Mouse (Mus musculus) myocyte (in vitro differentiated cells): ENCODE data around the gene Tnnc2. TPM values are rescaled to one million over a fixed set of nuclear protein-coding genes. Genes with fewer than 3 reads are reported as not detected.

Source experiments
- H3K27me3 ChIP-seq: one replicate; pipeline ENCODE4 v1.6.1; 2011; ENCODE audit not compliant: control insufficient read depth, insufficient read depth, insufficient read length
- H3K36me3 ChIP-seq: one replicate; pipeline ENCODE4 v1.6.1; 2011; ENCODE audit not compliant: control insufficient read depth, insufficient read depth
- H3K4me2 ChIP-seq: one replicate; pipeline ENCODE4 v1.6.1; 2011; ENCODE audit warnings: low read depth, control low read depth
- H3K4me3 ChIP-seq: one replicate; pipeline ENCODE4 v1.5.1; 2011; ENCODE audit warnings: mild to moderate bottlenecking, control low read depth, moderate library complexity
- H3K79me2 ChIP-seq: one replicate; pipeline ENCODE4 v1.6.1; 2011; ENCODE audit not compliant: control insufficient read depth, insufficient read depth
- H3ac ChIP-seq: one replicate; pipeline ENCODE4 v1.6.1; 2011; ENCODE audit not compliant: control insufficient read depth, insufficient read length
- CEBPB ChIP-seq: IDR thresholded peaks from 2 replicates; pipeline ENCODE4 v1.6.1; 2011; ENCODE audit warnings: mild to moderate bottlenecking, moderate library complexity; ENCODE audit not compliant: poor library complexity, insufficient read depth, severe bottlenecking
- E2F4 ChIP-seq: IDR thresholded peaks from one replicate; pipeline ENCODE4 v1.6.1; 2011; ENCODE audit warnings: mild to moderate bottlenecking, control low read depth, moderate library complexity; ENCODE audit not compliant: insufficient read depth
- MAX ChIP-seq: IDR thresholded peaks from one replicate; pipeline ENCODE4 v1.6.1; 2011; ENCODE audit warnings: low read depth, mild to moderate bottlenecking, control low read depth
- MYOD1 ChIP-seq, 3 experiments: IDR thresholded peaks; one replicate each; pipeline ENCODE4 v1.6.1; 2011; ENCODE audit warnings: control low read depth in 2 of 3, low read depth in 2 of 3, mild to moderate bottlenecking in 2 of 3, moderate library complexity in 1 of 3; ENCODE audit not compliant: insufficient read length in 2 of 3, control insufficient read depth in 1 of 3
- MYOG ChIP-seq, 3 experiments: IDR thresholded peaks; one replicate each; pipeline ENCODE4 v1.6.1; 2011; ENCODE audit warnings: control low read depth in 2 of 3, low read depth in 2 of 3, mild to moderate bottlenecking in 2 of 3; ENCODE audit not compliant: insufficient read length in 2 of 3, control insufficient read depth in 1 of 3, insufficient read depth in 1 of 3
- POLR2A ChIP-seq: IDR thresholded peaks from one replicate; pipeline ENCODE4 v1.6.1; 2011; ENCODE audit warnings: low read depth, mild to moderate bottlenecking, control low read depth, moderate library complexity; ENCODE audit not compliant: insufficient read length
- POLR2AphosphoS2 ChIP-seq: IDR thresholded peaks from one replicate; pipeline ENCODE4 v1.6.1; 2011; ENCODE audit warnings: low read depth, control low read depth; ENCODE audit not compliant: insufficient read length
- REST ChIP-seq: IDR thresholded peaks from one replicate; pipeline ENCODE4 v1.6.1; 2011; ENCODE audit warnings: mild to moderate bottlenecking, control low read depth, moderate library complexity; ENCODE audit not compliant: insufficient read depth, insufficient read length
- SRF ChIP-seq: IDR thresholded peaks from one replicate; pipeline ENCODE4 v1.6.1; 2011; ENCODE audit warnings: low read depth; ENCODE audit not compliant: control insufficient read depth, insufficient read length
- TCF12 ChIP-seq: IDR thresholded peaks from one replicate; pipeline ENCODE4 v1.6.1; 2011; ENCODE audit warnings: mild to moderate bottlenecking, control low read depth; ENCODE audit not compliant: poor library complexity, insufficient read depth, severe bottlenecking
- TCF3 ChIP-seq: IDR thresholded peaks from one replicate; pipeline ENCODE4 v1.6.1; 2011; ENCODE audit warnings: low read depth, control low read depth; ENCODE audit not compliant: insufficient read length
- USF1 ChIP-seq: IDR thresholded peaks from one replicate; pipeline ENCODE4 v1.6.1; 2011; ENCODE audit warnings: low read depth, mild to moderate bottlenecking, control low read depth, moderate library complexity
- polyA plus RNA-seq: library from polyadenylated mRNA; unstranded; fragments of >200 nt; fragmentation: generic; extraction: Trizol; gene quantifications from one replicate; pipeline ENCODE4 v1.2.1, GENCODE M21; 2012; ENCODE audit warnings: missing spikeins

Gene Tnnc2
- polyA plus RNA-seq, 1 experiment = 3,985 TPM

DNA sequence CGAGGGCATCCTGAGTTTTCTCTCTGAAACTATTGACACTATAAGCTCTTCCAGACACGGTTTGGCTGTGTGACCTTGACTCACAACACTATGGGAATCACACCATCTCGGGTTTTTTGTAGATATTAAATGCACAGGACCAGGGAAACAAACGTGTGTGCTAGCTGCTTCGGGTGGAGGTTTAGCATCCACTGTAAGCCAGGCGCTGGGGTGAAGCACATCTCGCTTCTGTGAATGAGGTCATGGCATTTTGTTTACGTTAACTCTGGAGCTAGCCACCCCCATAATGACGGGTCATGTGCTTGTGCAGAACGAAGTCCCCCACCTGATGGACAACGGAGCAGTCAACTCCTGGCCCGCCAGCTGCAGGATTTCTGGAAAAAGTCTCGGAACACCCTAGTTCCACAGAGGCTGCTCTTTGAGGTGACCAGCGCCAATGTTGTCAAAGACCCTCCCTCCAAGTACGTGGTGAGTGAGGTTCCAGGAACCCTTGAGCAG is 6.7 kb upstream of the Tnnc2 start:
- Histone ChIP-seq H3K4me2 (peak overlapping the region; percentile 98), H3K4me3 (peak overlapping the region; percentile 46), H3K27me3 (no peaks in the 10 kb centered on the region), H3ac (peak overlapping the region; percentile 70), H3K79me2 (no peaks in the 10 kb centered on the region), H3K36me3 (peaks cover 10% of the 10 kb centered on the region)
- TF ChIP-seq POLR2A (no peak), REST (no peak), MAX (no peak), E2F4 (no peak), CEBPB (no peak), MYOD1 (IDR thresholded peaks at IDR 0.05; ENCODE audit: control insufficient read depth in 1 of 3, insufficient read length in 2 of 3, low read depth in 2 of 3) (no peak), SRF (no peak), TCF12 (no peak), TCF3 (no peak), MYOG (IDR thresholded peaks at IDR 0.05; ENCODE audit: control insufficient read depth in 1 of 3, insufficient read depth in 1 of 3, insufficient read length in 2 of 3, low read depth in 2 of 3) (no peak), USF1 (no peak), POLR2AphosphoS2 (no peak)

DNA sequence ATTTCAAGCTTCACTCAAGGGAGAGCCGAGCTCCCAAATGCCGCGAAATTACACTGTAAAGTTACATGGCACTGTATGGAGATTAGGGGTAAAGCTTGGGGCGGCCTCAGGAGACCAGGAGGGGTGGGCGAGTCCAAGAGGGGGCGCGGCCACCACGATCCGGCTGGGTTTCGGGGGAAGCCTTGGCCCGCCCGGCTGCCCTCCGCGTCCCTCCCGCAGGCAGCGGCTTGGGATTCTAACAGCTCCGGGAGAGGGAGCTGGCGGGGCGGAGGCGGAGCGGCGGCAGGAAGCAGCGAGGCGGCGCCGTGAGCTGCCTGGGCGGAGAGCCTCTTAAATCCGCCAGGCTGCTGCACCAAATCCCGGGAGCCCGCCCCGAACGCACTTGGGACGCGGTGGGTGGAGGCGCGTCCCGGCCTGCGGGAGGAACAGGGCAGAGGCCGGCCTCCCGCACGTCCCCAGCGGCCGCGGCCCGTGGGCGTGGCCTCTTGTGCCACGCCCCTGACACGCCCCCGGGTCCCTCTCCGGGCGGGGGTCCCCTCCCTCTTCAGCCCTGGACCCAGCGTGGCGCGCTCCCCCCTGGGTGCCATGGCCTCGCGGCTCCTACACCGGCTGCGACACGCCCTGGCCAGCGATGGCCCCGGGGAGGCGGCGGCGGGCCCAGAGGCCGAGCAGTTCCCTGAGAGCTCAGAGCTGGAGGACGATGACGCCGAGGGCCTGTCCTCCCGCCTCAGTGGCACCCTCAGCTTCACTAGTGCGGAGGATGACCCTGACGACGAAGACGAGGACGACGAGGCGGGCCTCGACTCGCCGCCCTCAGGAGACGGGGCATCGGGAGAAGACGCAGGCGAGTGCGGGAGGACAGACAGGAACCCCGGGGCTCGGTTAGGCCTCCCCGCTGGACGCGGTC is 6.0 kb upstream of the Tnnc2 start, which contains the start of gene Snx21:
Snx21 (plus strand) TSS at position 343 of the 907 bp plus-strand sequence.
- H3K27me3 ChIP-seq = no peaks in the 10 kb centered on the region

DNA sequence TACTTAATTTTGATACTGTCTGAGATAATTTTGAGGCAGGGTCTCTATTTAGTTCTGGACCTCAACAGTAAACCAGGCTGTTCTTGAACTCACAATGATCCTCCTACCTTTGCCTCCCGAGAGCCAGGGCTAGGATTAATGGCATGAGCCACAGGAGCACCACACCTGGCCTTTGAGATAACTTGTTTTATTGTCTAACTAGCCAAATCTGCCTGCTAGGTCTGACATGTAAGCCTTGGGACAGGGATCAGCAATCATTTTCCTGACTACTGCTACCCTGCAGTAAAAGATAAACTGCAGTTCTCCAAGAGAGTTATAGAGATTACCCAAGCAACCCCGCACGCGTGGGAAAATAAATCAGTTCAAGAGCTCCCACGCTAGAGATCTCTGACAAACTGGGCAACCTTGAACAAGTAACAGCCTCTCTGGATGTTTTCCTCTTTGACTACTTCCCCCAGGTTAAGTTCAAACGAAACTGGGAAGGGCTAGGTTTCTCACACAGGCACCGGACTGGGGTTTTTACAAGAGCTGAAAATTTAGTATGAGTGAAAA is 5.2 kb upstream of the Tnnc2 start:
- peaks cover 10% of the 10 kb centered on the region for H3K36me3 ChIP-seq
- H3K4me2 ChIP-seq = peak overlapping the region; percentile 98
- no peaks in the 10 kb centered on the region for H3K79me2 ChIP-seq
- peak overlapping the region; percentile 46 for H3K4me3 ChIP-seq
- peak overlapping the region; percentile 70 for H3ac ChIP-seq
- TF ChIP-seq TCF12 = no peak
- TF ChIP-seq MYOG (IDR thresholded peaks at IDR 0.05; ENCODE audit: control insufficient read depth in 1 of 3, insufficient read depth in 1 of 3, insufficient read length in 2 of 3, low read depth in 2 of 3) = no peak
- TF ChIP-seq MYOD1 (IDR thresholded peaks at IDR 0.05; ENCODE audit: control insufficient read depth in 1 of 3, insufficient read length in 2 of 3, low read depth in 2 of 3) = no peak
- no peak for TF ChIP-seq USF1
- no peaks in the 10 kb centered on the region for H3K27me3 ChIP-seq

More for the DNA sequence above, 6.0 kb upstream of the Tnnc2 start, which contains the start of gene Snx21:
- Histone ChIP-seq H3K79me2 (no peaks in the 10 kb centered on the region), H3K36me3 (peaks cover 10% of the 10 kb centered on the region), H3K4me2 (peak within 1 kb of the TSS; percentile 98), H3K4me3 (peak within 1 kb of the TSS; percentile 46), H3ac (peak within 1 kb of the TSS; percentile 70)
- TF ChIP-seq REST (no peak), USF1 (no peak), MYOG (IDR thresholded peaks at IDR 0.05; ENCODE audit: control insufficient read depth in 1 of 3, insufficient read depth in 1 of 3, insufficient read length in 2 of 3, low read depth in 2 of 3) (no peak), POLR2AphosphoS2 (peak; percentile 81), SRF (no peak), E2F4 (no peak), CEBPB (no peak), POLR2A (peak; percentile 84), TCF3 (no peak), TCF12 (no peak), MAX (no peak), MYOD1 (IDR thresholded peaks at IDR 0.05; ENCODE audit: control insufficient read depth in 1 of 3, insufficient read length in 2 of 3, low read depth in 2 of 3) (peak in 1 of 3 experiments; percentile 3)

DNA sequence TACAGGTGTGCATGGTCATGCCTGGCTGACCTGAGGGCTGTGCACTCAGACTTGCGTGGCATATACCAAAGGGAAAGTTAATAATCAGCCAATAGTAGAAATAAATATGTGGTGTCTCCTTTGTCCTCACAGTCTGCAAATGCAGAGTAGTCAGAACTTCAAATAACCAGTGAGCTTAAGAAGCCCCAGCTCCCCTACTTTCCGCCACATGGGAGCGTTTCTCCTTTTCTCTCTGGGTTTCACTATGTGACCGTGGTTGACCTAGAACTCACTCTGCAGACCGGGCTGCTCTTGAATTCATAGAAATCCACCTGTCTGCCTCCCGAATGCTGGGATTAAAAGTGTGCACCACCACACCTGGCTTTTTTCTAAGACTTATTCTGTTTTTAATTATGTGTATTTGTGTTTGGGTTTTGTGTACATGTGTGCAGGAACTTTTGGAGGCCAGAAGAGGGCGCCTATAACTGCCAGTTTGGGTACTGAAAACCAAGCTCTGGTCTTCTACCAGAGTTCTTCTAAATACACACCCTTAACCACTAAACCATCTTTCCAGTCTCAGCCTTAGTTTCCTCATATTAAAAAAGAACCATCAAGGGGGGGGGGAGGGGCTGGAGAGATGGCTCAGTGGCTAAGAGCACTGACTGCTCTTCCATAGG is 4.3 kb upstream of the Tnnc2 start:
- no peak overlapping the region for H3K4me2 ChIP-seq
- TF ChIP-seq USF1 = no peak
- TF ChIP-seq POLR2AphosphoS2 = no peak

More for the DNA sequence above, 4.3 kb upstream of the Tnnc2 start:
- H3K36me3 ChIP-seq = peaks cover 10% of the 10 kb centered on the region
- H3K27me3 ChIP-seq = no peaks in the 10 kb centered on the region
- peak overlapping the region; percentile 46 for H3K4me3 ChIP-seq
- H3K79me2 ChIP-seq = no peaks in the 10 kb centered on the region
- H3ac ChIP-seq = no peak overlapping the region
